Mouse (Mus musculus): ENCODE data around the gene Gm44596. TPM values are rescaled to one million over a fixed set of nuclear protein-coding genes. Genes with fewer than 3 reads are reported as not detected.
"Not testable (repeated sequence)": the region's sequence is repeated elsewhere in the genome, so short reads cannot be mapped to it uniquely, and the experiment has no call there.

Gm44596 gene
- total and polyA plus RNA-seq, 2 experiments = not detected

- 97% methylated on average over 5 of the region's 5 CpGs for WGBS
- H3K36me3 ChIP-seq (ENCODE audit: control insufficient read depth, insufficient read depth, low read length) = no peaks in the 10 kb centered on the region
- no peak overlapping the region for H3K4me3 ChIP-seq (ENCODE audit: insufficient read depth, low read depth, low read length)
- no peak overlapping the region for H3K27ac ChIP-seq (replicated peaks; ENCODE audit: insufficient read depth, low read depth, low read length)
- H3K79me2 ChIP-seq (ENCODE audit: control insufficient read depth, insufficient read depth, low read length) = no peaks in the 10 kb centered on the region
- DNase-seq (ENCODE audit: extremely low read depth, low read depth, low spot score) = no peak
- peaks cover 6% of the 10 kb centered on the region for H3K4me1 ChIP-seq (ENCODE audit: control insufficient read depth, insufficient read depth, low read length)
- no peak overlapping the region for H3K9ac ChIP-seq (ENCODE audit: low read depth, low read length)
- TF ChIP-seq POLR2A (IDR thresholded peaks at IDR 0.05; ENCODE audit: extremely low read depth, insufficient read depth, low read length) = no peak
- TF ChIP-seq CTCF (IDR thresholded peaks at IDR 0.05; ENCODE audit: low read depth, low read length) = no peak
- H3K27me3 ChIP-seq (ENCODE audit: control insufficient read depth, insufficient read depth, low read length) = no peaks in the 10 kb centered on the region
Observed at GRCm38 (mm10) chr6:128366466-128366865, 8.8 kb upstream of the Gm44596 start.

GRCm38 (mm10) chr6:128370040-128370439 is 5.3 kb upstream of the Gm44596 start:
- Histone ChIP-seq H3K9ac (ENCODE audit: low read depth, low read length) (no peak overlapping the region), H3K79me2 (ENCODE audit: control insufficient read depth, insufficient read depth, low read length) (no peaks in the 10 kb centered on the region), H3K4me3 (ENCODE audit: insufficient read depth, low read depth, low read length) (no peak overlapping the region), H3K27ac (replicated peaks; ENCODE audit: insufficient read depth, low read depth, low read length) (no peak overlapping the region), H3K4me1 (ENCODE audit: control insufficient read depth, insufficient read depth, low read length) (no peaks in the 10 kb centered on the region), H3K36me3 (ENCODE audit: control insufficient read depth, insufficient read depth, low read length) (no peaks in the 10 kb centered on the region), H3K27me3 (ENCODE audit: control insufficient read depth, insufficient read depth, low read length) (no peaks in the 10 kb centered on the region)
- DNase-seq (ENCODE audit: extremely low read depth, low read depth, low spot score) = peak; percentile 62
- TF ChIP-seq CTCF (IDR thresholded peaks at IDR 0.05; ENCODE audit: low read depth, low read length) (no peak), POLR2A (IDR thresholded peaks at IDR 0.05; ENCODE audit: extremely low read depth, insufficient read depth, low read length) (no peak)
- 62% methylated on average over 5 of the region's 5 CpGs for WGBS

DNA sequence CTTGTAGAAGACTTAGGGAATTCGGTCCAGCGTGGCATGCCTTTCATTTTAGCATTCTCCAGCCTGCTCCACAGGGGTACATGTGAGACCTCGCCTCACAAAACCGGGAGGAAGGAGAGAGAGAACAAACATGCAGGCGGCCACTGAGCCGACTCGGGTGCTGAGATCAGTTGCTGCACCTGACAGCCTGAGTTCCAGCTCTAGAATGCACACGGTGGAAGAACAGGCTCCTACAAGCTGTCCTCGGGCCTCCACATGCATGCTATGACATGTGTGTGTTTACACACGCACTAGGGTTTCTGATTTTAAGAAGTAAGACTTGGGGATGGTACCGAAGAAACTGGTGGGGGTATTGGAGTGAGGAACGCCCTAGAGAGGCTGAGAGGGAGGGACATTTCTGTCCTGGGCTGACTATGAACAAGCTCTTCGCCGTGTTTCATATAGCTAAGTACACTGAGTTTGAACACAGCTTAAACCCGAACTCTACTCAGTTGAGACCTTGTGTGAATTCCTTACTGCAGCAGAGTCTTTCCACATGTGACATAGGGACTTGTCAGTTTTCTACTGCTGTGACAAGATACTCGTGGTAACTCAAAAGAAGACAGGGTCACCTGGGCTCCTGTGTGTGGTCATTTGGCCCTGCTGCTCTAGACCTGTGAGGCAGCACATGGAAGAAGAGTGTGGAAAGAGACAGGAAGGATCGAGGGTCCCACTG is 1.2 kb downstream of the Gm44596 start:
- Histone ChIP-seq H3K27ac (replicated peaks; ENCODE audit: insufficient read depth, low read depth, low read length) (no peak overlapping the region), H3K9ac (ENCODE audit: low read depth, low read length) (no peak overlapping the region), H3K4me1 (ENCODE audit: control insufficient read depth, insufficient read depth, low read length) (peaks cover 2% of the 10 kb centered on the region), H3K79me2 (ENCODE audit: control insufficient read depth, insufficient read depth, low read length) (no peaks in the 10 kb centered on the region), H3K4me3 (ENCODE audit: insufficient read depth, low read depth, low read length) (no peak overlapping the region), H3K36me3 (ENCODE audit: control insufficient read depth, insufficient read depth, low read length) (no peaks in the 10 kb centered on the region), H3K27me3 (ENCODE audit: control insufficient read depth, insufficient read depth, low read length) (no peaks in the 10 kb centered on the region)
- no peak for DNase-seq (ENCODE audit: extremely low read depth, low read depth, low spot score)
- no peak for TF ChIP-seq POLR2A (IDR thresholded peaks at IDR 0.05; ENCODE audit: extremely low read depth, insufficient read depth, low read length)
- no peak for TF ChIP-seq CTCF (IDR thresholded peaks at IDR 0.05; ENCODE audit: low read depth, low read length)
- 92% methylated on average over 17 of the region's 17 CpGs for WGBS

- WGBS = 83% methylated on average over 16 of the region's 16 CpGs
- TF ChIP-seq POLR2A (IDR thresholded peaks at IDR 0.05; ENCODE audit: extremely low read depth, insufficient read depth, low read length) (no peak), CTCF (IDR thresholded peaks at IDR 0.05; ENCODE audit: low read depth, low read length) (no peak)
- no peaks in the 10 kb centered on the region for H3K36me3 ChIP-seq (ENCODE audit: control insufficient read depth, insufficient read depth, low read length)
Observed at GRCm38 (mm10) chr6:128379636-128380035, 4.3 kb downstream of the Gm44596 start.

DNA sequence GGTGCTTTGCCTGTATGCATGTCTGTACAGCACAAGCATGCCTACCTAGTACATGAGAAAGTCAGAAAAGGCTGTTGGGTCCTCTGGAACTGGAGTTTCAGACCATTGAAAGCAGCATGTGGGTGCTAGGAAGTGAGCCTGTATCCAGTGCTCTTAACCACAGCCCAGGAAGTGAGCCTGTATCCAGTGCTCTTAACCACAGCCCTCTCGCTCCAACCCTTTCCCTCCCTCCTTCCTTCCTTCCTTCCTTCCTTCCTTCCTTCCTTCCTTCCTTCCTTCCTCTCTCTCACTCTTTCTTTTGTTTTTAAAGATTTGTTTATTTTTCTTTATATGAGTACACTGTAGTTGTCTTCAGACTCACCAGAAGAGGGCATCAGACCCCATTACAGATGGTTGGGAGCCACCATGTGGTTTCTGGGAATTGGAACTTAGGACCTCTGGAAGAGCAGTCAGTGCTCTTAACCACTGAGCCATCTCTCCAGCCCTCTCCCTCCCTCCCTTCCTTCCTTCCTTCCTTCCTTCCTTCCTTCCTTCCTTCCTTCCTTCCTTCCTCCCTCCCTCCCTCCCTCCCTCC is 5.4 kb downstream of the Gm44596 start:
- H3K27me3 ChIP-seq (ENCODE audit: control insufficient read depth, insufficient read depth, low read length); H3K9ac ChIP-seq (ENCODE audit: low read depth, low read length); DNase-seq (ENCODE audit: extremely low read depth, low read depth, low spot score); H3K36me3 ChIP-seq (ENCODE audit: control insufficient read depth, insufficient read depth, low read length); H3K4me3 ChIP-seq (ENCODE audit: insufficient read depth, low read depth, low read length); H3K79me2 ChIP-seq (ENCODE audit: control insufficient read depth, insufficient read depth, low read length); H3K4me1 ChIP-seq (ENCODE audit: control insufficient read depth, insufficient read depth, low read length); H3K27ac ChIP-seq (replicated peaks; ENCODE audit: insufficient read depth, low read depth, low read length): not testable (repeated sequence)
- WGBS = 70% methylated on average over 1 of the region's 1 CpGs

More at GRCm38 (mm10) chr6:128379636-128380035, 4.3 kb downstream of the Gm44596 start:
- Histone ChIP-seq H3K4me3 (ENCODE audit: insufficient read depth, low read depth, low read length) (no peak overlapping the region), H3K79me2 (ENCODE audit: control insufficient read depth, insufficient read depth, low read length) (no peaks in the 10 kb centered on the region), H3K27me3 (ENCODE audit: control insufficient read depth, insufficient read depth, low read length) (no peaks in the 10 kb centered on the region), H3K9ac (ENCODE audit: low read depth, low read length) (no peak overlapping the region), H3K4me1 (ENCODE audit: control insufficient read depth, insufficient read depth, low read length) (peaks cover 2% of the 10 kb centered on the region), H3K27ac (replicated peaks; ENCODE audit: insufficient read depth, low read depth, low read length) (no peak overlapping the region)
- DNase-seq (ENCODE audit: extremely low read depth, low read depth, low spot score) = no peak

DNA sequence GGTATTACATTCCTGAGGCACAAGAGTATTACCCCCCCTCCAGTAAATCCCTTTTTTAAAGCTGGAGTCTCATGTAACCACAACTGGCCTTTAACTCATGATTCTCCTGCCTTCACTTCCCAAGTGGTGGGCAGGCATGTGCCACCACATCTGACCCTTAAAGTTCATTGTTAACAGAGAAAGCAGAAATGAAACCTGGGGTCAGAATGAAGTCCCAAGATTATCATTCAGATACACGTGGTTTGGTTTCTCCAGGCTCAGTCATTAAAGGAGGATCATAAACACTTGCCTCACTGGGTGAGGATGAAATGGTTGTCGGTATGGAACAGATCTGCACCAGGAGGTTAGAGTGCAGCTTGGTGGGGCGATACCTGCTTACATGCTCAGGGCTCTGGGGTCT is 6.0 kb downstream of the Gm44596 start:
- H3K36me3 ChIP-seq (ENCODE audit: control insufficient read depth, insufficient read depth, low read length) = no peaks in the 10 kb centered on the region

More for the DNA sequence above, 6.0 kb downstream of the Gm44596 start:
- no peaks in the 10 kb centered on the region for H3K27me3 ChIP-seq (ENCODE audit: control insufficient read depth, insufficient read depth, low read length)
- TF ChIP-seq CTCF (IDR thresholded peaks at IDR 0.05; ENCODE audit: low read depth, low read length) (no peak), POLR2A (IDR thresholded peaks at IDR 0.05; ENCODE audit: extremely low read depth, insufficient read depth, low read length) (no peak)
- no peak for DNase-seq (ENCODE audit: extremely low read depth, low read depth, low spot score)
- no peak overlapping the region for H3K4me3 ChIP-seq (ENCODE audit: insufficient read depth, low read depth, low read length)
- H3K27ac ChIP-seq (replicated peaks; ENCODE audit: insufficient read depth, low read depth, low read length) = no peak overlapping the region
- H3K79me2 ChIP-seq (ENCODE audit: control insufficient read depth, insufficient read depth, low read length) = no peaks in the 10 kb centered on the region
- H3K9ac ChIP-seq (ENCODE audit: low read depth, low read length) = no peak overlapping the region
- WGBS = 78% methylated on average over 3 of the region's 3 CpGs
- peaks cover 2% of the 10 kb centered on the region for H3K4me1 ChIP-seq (ENCODE audit: control insufficient read depth, insufficient read depth, low read length)
